Mouse (Mus musculus): ENCODE results near the gene Pkp1.

The Pkp1 gene

DNA sequence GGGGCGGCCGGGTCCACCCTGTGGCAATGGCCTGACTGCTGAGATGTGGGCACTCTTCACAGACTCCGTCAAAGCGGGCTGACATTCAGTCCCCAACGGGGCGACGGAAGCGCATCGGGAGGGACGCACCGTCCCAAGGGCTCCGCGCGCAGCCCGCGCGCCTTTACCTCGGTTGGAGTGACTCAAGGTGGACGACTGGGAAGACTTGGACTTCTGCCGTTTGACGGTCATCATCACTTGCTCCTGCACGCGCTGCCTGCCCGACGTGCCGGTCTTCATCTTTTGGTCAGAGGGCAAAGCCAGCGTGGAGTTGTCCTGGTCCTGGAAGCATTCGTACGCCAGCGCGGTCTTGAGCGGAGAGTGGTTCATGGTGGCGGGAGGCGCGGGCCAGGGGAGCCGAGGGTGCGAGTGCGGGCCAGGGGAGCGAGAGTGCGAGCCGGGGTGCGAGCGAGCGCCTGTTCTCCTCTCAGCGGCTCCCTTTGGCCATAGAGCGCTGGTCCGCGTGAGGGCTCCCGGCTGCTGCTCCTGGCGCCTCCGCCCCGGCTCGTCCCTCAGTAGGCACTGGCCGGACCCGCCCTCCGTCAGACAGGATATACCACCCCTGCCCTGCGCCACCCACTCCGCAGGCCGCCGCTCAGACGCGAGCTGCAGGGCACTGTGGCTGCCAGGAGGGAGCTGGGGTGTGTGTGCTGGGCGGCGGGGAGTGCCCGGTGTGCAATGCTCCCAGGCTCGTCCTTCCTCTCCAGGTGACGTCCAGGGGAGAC lies at the start of gene Pkp1:
Gene Pkp1 (minus strand): TSS at position 564 of the 764 bp plus-strand sequence.
- in situ Hi-C loops (cut with MboI, MseI): no loop called here

DNA sequence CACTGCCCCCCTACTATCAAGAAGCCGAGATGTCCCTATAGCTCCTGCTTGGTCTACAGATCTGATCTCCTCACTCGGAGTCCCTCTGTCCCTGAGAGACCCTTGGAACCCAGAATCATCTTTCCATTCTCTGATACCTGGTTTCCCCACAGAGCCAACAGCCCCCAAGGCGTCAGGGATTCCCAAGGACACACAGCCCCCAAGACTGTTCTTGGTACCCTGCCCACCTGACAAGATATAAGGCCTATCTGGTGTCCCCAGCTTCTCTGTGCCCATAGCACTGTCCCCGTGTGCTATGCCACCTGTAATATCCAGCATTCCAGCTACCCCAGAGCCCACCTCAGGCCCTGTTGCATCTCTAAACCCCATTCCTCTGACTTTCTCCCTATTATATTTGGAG lies 48.7 kb upstream of the Pkp1 start:
- in situ Hi-C loops (cut with MboI, MseI): no loop called here

GRCm38 (mm10) chr1:135964561-135964960 lies 45.6 kb upstream of the Pkp1 start:
- in situ Hi-C loops (cut with MboI, MseI): no loop called here

- in situ Hi-C loops (cut with MboI, MseI): no loop called here
Measured at GRCm38 (mm10) chr1:135963177-135963576, 44.2 kb upstream of the Pkp1 start.

DNA sequence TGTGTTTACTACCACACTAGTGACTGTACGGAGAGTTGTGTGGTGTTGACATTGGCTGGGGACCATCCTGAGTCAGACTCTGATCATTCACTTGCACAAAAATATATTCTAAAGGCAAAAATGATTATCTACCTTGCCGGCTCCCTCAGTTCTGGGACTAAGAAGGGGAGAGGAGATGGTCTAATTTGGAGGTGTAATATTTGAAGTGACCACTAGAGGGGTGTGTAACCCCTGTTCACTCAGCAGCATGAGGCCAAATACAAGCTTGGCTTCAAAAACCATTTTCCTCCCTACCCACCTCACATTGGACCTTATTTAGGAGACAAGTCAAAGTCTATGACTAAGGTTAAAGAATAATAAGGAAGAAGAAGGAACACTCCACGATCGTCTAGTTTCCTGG lies 39.5 kb upstream of the Pkp1 start:
- in situ Hi-C loops (cut with MboI, MseI): no loop called here

DNA sequence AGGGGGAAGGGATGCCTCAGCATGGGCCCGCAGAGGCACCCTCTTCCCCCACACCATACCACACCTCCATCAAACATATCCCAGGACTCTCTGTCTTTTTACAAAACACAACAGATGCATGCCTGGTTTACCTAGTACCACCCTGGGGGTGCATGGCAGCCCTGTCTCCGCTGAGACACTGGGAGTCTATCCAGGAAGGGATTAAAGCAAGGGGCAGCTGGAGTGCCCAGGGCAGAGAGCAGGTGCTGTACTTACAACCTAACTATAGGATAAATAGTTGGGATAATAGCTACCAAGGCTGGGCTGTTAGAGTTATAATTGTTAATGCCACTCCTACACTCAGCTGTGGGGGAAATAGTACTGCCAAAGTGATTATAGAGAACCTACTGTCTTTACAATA lies 29.9 kb upstream of the Pkp1 start:
- in situ Hi-C loops (cut with MboI, MseI): loop anchor here in 1 of 2 experiments (5.0 kb wide), 1 partner anchor 82 kb away; no protein-coding TSS in a partner anchor

- in situ Hi-C loops (cut with MboI, MseI): loop anchor here in 1 of 2 experiments (5.0 kb wide), 1 partner anchor 79 kb away; no protein-coding TSS in a partner anchor
Measured at GRCm38 (mm10) chr1:135946247-135946646, 27.2 kb upstream of the Pkp1 start.

- in situ Hi-C loops (cut with MboI, MseI): loop anchor here in 1 of 2 experiments (5.0 kb wide), 1 partner anchor 78 kb away; no protein-coding TSS in a partner anchor
Measured at GRCm38 (mm10) chr1:135945711-135946110, 26.7 kb upstream of the Pkp1 start.

GRCm38 (mm10) chr1:135944526-135945259 lies 25.7 kb upstream of the Pkp1 start:
- in situ Hi-C loops (cut with MboI, MseI): loop anchor here (5.0 kb wide), 1 partner anchor 77 kb away; no protein-coding TSS in a partner anchor

- in situ Hi-C loops (cut with MboI, MseI): loop anchor here in 1 of 2 experiments (5.0 kb wide), 1 partner anchor 76 kb away; no protein-coding TSS in a partner anchor
Measured at GRCm38 (mm10) chr1:135943713-135944112, 24.7 kb upstream of the Pkp1 start.

DNA sequence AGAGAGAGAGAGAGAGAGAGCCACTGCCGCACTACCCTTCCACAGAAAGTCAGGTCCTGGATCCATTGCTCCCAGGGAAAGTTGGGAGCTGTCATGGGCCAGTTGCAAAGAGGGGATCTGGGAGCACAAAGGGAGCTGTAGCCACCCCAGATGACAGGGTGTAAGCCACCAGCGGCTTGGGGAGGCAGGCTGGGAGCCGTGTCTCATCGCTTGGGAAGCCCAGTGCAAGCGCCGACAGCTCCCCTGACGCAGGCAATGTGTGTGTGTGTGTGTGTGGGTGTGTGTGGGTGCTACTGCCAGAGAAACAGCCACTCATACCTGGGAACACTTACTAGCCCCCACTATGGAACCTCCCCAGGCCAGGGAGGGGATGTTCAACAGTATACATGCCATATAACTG lies 23.1 kb upstream of the Pkp1 start:
- in situ Hi-C loops (cut with MboI, MseI): loop anchor here in 1 of 2 experiments (5.0 kb wide), 1 partner anchor 75 kb away; no protein-coding TSS in a partner anchor

GRCm38 (mm10) chr1:135941259-135942006 lies 22.4 kb upstream of the Pkp1 start:
- in situ Hi-C loops (cut with MboI, MseI): loop anchor here in 1 of 2 experiments (5.0 kb wide), 1 partner anchor 74 kb away; no protein-coding TSS in a partner anchor

DNA sequence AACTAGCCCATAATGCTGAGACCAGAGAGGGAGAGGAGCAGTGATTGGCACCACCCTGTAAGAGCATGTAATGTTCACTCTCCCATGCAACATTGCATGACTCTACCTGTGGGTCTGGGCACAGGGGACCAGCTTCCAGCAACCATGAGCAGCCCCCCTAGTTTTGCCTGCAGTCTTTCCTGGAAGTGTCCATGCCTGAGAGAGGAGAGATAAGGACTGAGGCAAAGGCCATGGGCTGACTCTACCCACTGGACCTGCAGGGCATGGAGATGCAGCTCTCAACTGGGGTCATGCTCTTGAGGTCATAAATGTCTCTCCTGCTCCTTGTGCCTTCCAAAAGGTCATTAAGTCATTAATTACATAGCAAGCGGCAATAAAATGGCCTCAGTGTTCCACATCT lies 17.1 kb upstream of the Pkp1 start:
- in situ Hi-C loops (cut with MboI, MseI): no loop called here

- in situ Hi-C loops (cut with MboI, MseI): no loop called here
Measured at GRCm38 (mm10) chr1:135933704-135934293, 14.8 kb upstream of the Pkp1 start.

DNA sequence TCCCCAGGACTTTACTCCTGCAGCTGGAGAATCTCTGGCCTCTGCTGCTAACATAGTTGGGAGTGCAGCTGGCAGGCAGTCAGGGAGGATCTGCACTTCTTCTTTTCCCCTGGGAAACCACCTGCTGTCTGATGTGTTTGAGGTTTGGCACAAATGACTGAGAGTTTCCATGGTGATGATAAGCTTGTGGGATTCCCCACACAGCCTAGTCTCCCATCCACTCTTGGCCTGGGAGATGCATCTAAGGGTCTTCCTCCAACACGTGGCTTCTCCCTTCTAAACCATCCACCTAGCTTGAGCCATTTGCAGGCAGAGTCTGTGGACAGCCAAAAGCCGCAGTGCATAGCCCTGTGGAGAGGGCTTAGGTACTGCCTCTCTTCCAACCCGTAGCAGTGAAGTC lies 10.9 kb upstream of the Pkp1 start:
- in situ Hi-C loops (cut with MboI, MseI): no loop called here

GRCm38 (mm10) chr1:135925848-135926247 lies 6.8 kb upstream of the Pkp1 start:
- in situ Hi-C loops (cut with MboI, MseI): no loop called here

DNA sequence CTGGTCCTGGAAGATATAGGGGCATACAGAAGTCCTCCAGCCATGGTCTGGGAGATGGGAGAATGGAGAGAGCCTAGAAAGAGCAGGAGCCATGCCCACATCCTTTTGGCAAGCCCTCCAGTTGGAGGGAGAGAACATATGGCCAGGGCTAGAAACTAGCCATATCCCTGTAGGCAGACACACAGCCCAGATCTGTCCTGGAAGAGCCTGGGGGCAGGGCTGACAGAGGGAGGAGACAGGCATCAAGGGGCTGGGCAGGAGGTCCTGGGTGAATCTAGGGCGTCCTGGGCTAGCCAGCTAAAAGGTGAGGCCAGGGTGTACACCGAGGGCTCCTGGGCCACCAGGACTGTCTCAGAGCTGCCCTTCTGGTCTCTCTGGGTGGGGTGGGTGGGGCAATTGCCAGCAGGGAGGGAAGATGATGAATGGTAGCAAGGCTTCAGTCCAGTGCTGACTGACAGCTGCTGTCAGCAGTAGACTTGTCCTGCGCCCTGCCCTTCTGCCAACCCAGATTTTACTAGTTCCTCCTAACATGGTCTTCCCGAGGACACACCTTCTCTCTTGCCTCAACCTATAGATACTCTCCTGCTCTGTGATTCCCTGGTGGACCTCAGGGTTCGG lies 5.5 kb upstream of the Pkp1 start:
- in situ Hi-C loops (cut with MboI, MseI): no loop called here

GRCm38 (mm10) chr1:135923229-135923628 lies 4.2 kb upstream of the Pkp1 start:
- in situ Hi-C loops (cut with MboI, MseI): no loop called here

DNA sequence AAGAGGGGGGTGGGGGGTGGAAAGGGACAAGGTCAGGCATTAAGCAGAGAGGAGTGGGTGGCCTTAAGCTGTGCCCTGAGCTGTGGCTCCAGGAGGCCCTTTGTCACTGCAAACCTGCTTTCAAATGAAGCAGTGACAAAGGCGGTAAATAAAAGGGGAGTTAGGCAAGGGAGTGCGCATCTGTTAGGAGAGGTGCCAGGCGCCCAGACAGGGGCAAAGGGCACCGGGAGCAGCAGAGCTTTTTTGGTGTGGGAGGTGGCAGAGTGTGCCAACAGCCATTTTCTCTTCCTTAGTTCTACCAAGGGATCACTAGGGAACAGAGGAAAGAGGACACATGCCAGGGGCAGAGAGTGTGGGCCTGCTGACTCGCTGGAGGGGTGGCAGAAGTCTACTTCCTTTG lies 1.8 kb downstream of the Pkp1 start:
- in situ Hi-C loops (cut with MboI, MseI): no loop called here

DNA sequence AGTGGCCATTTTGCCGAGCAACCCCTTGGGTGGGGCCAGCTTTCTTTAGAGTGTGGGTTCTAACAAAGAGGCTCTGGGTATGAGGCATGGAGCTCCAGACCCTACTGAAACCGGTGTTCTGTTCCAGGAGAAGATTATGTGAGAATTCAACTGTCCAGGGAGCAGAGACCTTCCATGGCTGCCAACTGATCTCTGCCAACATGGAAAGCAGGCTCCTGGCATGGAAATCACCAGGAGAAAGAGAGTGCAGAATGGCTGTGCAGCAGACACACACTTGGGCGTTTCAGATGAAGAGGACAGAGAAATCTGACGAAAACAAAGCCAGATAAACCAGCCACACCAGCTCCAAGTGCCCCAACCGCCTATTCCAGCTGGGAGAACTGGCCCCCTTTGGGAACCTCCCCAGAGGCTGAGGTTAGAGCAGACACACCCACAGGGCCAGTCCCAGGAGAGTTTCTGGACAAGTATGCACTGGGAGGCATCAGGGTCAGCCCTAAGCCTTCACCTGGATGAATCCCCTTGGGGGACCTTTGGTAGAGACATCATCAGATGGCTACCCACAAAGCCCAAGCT lies 2.4 kb downstream of the Pkp1 start:
- in situ Hi-C loops (cut with MboI, MseI): no loop called here

All from T-helper 17 cell (primary cell).